Mouse (Mus musculus): ENCODE measurements at regions not wholly inside any gene's neighbourhood (a gene's known extent, or its start where the extent isn't known, plus 50 kb on each side); places are given as distances from the start of the nearest gene placed in this dataset.
"Not testable (repeated sequence)": the region's sequence is repeated elsewhere in the genome, so short reads cannot be mapped to it uniquely, and the experiment has no call there.

- DNase-seq: no peak
These were observed 133.6 kb upstream of the Nrip1 start for GRCm38 (mm10) chr16:76507191-76507746.

GRCm38 (mm10) chr16:76506240-76506639 is 132.6 kb upstream of the Nrip1 start:
- DNase-seq: no peak

- DNase-seq: no peak
These were observed 126.2 kb upstream of the Nrip1 start for GRCm38 (mm10) chr16:76499686-76500400.

GRCm38 (mm10) chr16:76498233-76498632 is 124.6 kb upstream of the Nrip1 start:
- no peak for DNase-seq

GRCm38 (mm10) chr16:76497041-76497808 is 123.6 kb upstream of the Nrip1 start:
- no peak for DNase-seq

- no peak for DNase-seq
These were observed 109.8 kb upstream of the Nrip1 start for GRCm38 (mm10) chr16:76483419-76483818.

- no peak for DNase-seq
These were observed 108.3 kb upstream of the Nrip1 start for GRCm38 (mm10) chr16:76481966-76482365.

GRCm38 (mm10) chr16:76477474-76477873 is 103.8 kb upstream of the Nrip1 start:
- DNase-seq: no peak

GRCm38 (mm10) chr16:76474481-76474880 is 100.9 kb upstream of the Nrip1 start:
- no peak for DNase-seq

- no peak for DNase-seq
These were observed 98.8 kb upstream of the Nrip1 start for GRCm38 (mm10) chr16:76472386-76472785.

GRCm38 (mm10) chr16:76471081-76471480 is 97.5 kb upstream of the Nrip1 start:
- DNase-seq: no peak

- DNase-seq: no peak
These were observed 85.9 kb upstream of the Nrip1 start for GRCm38 (mm10) chr16:76459521-76459920.

- not testable (repeated sequence) for DNase-seq
These were observed 82.6 kb upstream of the Nrip1 start for GRCm38 (mm10) chr16:76456300-76456599.

- no peak for DNase-seq
These were observed 82.1 kb upstream of the Nrip1 start for GRCm38 (mm10) chr16:76455499-76456299.

- no peak for DNase-seq
These were observed 81.3 kb upstream of the Nrip1 start for GRCm38 (mm10) chr16:76454741-76455465.

- DNase-seq: no peak
These were observed 80.0 kb upstream of the Nrip1 start for GRCm38 (mm10) chr16:76453457-76454200.

GRCm38 (mm10) chr16:76448773-76449172 is 75.1 kb upstream of the Nrip1 start:
- no peak for DNase-seq

GRCm38 (mm10) chr16:76447033-76447432 is 73.4 kb upstream of the Nrip1 start:
- DNase-seq: no peak

- no peak for DNase-seq
These were observed 71.0 kb upstream of the Nrip1 start for GRCm38 (mm10) chr16:76444668-76445067.

- DNase-seq: no peak
These were observed 69.0 kb upstream of the Nrip1 start for GRCm38 (mm10) chr16:76442635-76443034.

- no peak for DNase-seq
These were observed 68.3 kb upstream of the Nrip1 start for GRCm38 (mm10) chr16:76441803-76442448.

All from B cell, adult 2 months (primary cell).